10 mouse cellular contexts compared by ENCODE assay signal in genomic region chr10:80574896-80575295, GRCm38 (mm10). TPM values are rescaled to one million over a fixed set of nuclear protein-coding genes. Genes with fewer than 3 reads are reported as not detected.
DNase-seq lines count a peak whose midpoint lies in the region; ATAC-seq and TF ChIP-seq lines count a peak whose summit lies in the region.
"Had no signal": no experiment of that assay in that cellular context is flagged by ENCODE, and none has a peak within 500 bp of the region (broad histone marks: within the 10 kb centered on the region; RNA-seq: fewer than 3 reads in every experiment).

No protein-coding gene starts in this region.

- no peak overlapping the region; the same call in 1 of the 2 replicates for H3K9ac ChIP-seq in forebrain, embryonic 12.5 days
- H3K9ac ChIP-seq in forebrain, embryonic 16.5 days (replicated peaks; ENCODE audit: low read depth, low read length): no peak overlapping the region

- H3K27me3 ChIP-seq in forebrain, embryonic 12.5 days: no peaks in the 10 kb centered on the region
- H3K27me3 ChIP-seq in forebrain, embryonic 16.5 days (replicated peaks; ENCODE audit: control insufficient read depth, insufficient read depth, low read length): no peaks in the 10 kb centered on the region
- no peaks in the 10 kb centered on the region for H3K27me3 ChIP-seq in megakaryocyte, embryonic 14.5 days (replicated peaks)
- H3K27me3 ChIP-seq in limb, embryonic 10.5 days (ENCODE audit: low read depth, poor library complexity, severe bottlenecking): no peaks in the 10 kb centered on the region

- TF ChIP-seq POLR2A in olfactory bulb, adult 2 months (IDR thresholded peaks at IDR 0.05; ENCODE audit: insufficient read depth, low read depth, low read length): no peak

- no peak overlapping the region for H3K27ac ChIP-seq in forebrain, embryonic 12.5 days
- no peak overlapping the region for H3K27ac ChIP-seq in forebrain, embryonic 16.5 days (ENCODE audit: low read length)
- H3K27ac ChIP-seq in limb, embryonic 10.5 days: no peak overlapping the region
- H3K27ac ChIP-seq in olfactory bulb, adult 2 months (ENCODE audit: insufficient read depth, low read depth, low read length): peak overlapping the region; percentile 88

- H3K36me3 ChIP-seq in forebrain, embryonic 12.5 days (replicated peaks): no peaks in the 10 kb centered on the region
- no peaks in the 10 kb centered on the region for H3K36me3 ChIP-seq in forebrain, embryonic 16.5 days (ENCODE audit: control insufficient read depth, insufficient read depth)
- peaks cover 22% of the 10 kb centered on the region for H3K36me3 ChIP-seq in megakaryocyte, embryonic 14.5 days (replicated peaks; ENCODE audit: low read length)
- H3K36me3 ChIP-seq in limb, embryonic 10.5 days: peaks cover 6% of the 10 kb centered on the region; the same call in 1 of the 2 replicates

- no peak for ATAC-seq in forebrain, embryonic 12.5 days (ENCODE audit: low FRiP score)
- ATAC-seq in forebrain, embryonic 16.5 days: no peak
- ATAC-seq in megakaryocyte, adult 5-6 weeks (ENCODE audit: poor library complexity, severe bottlenecking): no peak

- no peak for TF ChIP-seq CTCF in olfactory bulb, adult 2 months (IDR thresholded peaks at IDR 0.05; ENCODE audit: insufficient read depth, low read depth, low read length)

- WGBS in forebrain, embryonic 12.5 days: 88% methylated on average over 3 of the region's 3 CpGs
- 87% methylated on average over 3 of the region's 3 CpGs for WGBS in forebrain, embryonic 16.5 days
- WGBS in limb, embryonic 10.5 days: 85% methylated on average over 3 of the region's 3 CpGs
- 39% methylated on average over 3 of the region's 3 CpGs for WGBS in olfactory bulb, adult 2 months

- H3K4me2 ChIP-seq in forebrain, embryonic 12.5 days: peak overlapping the region; percentile 97; the same call in 1 of the 2 replicates
- H3K4me2 ChIP-seq in forebrain, embryonic 16.5 days (ENCODE audit: low read length): no peak overlapping the region

- no peak overlapping the region for H3K4me3 ChIP-seq in forebrain, embryonic 12.5 days (replicated peaks)
- H3K4me3 ChIP-seq in forebrain, embryonic 16.5 days (replicated peaks; ENCODE audit: low read length): no peak overlapping the region
- peak overlapping the region; percentile 92 for H3K4me3 ChIP-seq in megakaryocyte, embryonic 14.5 days (replicated peaks)
- peak overlapping the region; percentile 89; the same call in 1 of the 2 replicates for H3K4me3 ChIP-seq in limb, embryonic 10.5 days
- peak overlapping the region; percentile 86 for H3K4me3 ChIP-seq in olfactory bulb, adult 2 months (ENCODE audit: insufficient read depth, low read depth, low read length)

- H3K4me1 ChIP-seq in forebrain, embryonic 12.5 days: peaks cover 80% of the 10 kb centered on the region
- peaks cover 56% of the 10 kb centered on the region for H3K4me1 ChIP-seq in forebrain, embryonic 16.5 days (replicated peaks; ENCODE audit: control insufficient read depth, insufficient read depth, low read length)
- peaks cover 86% of the 10 kb centered on the region for H3K4me1 ChIP-seq in megakaryocyte, embryonic 14.5 days
- peaks cover 93% of the 10 kb centered on the region for H3K4me1 ChIP-seq in limb, embryonic 10.5 days
- H3K4me1 ChIP-seq in olfactory bulb, adult 2 months (ENCODE audit: control insufficient read depth, insufficient read depth, low read length): peaks cover 61% of the 10 kb centered on the region

- no peak for DNase-seq in limb, embryonic 10.5 days (ENCODE audit: low spot score)
- no peak for DNase-seq in right cerebral cortex, postnatal 25 days
- DNase-seq in retina, embryonic 14.5 days (ENCODE audit: low spot score): no peak
- DNase-seq: adrenal gland, adult 2 months; heart, postnatal 14 days had no signal

- no peaks in the 10 kb centered on the region for H3K9me3 ChIP-seq in forebrain, embryonic 12.5 days
- no peaks in the 10 kb centered on the region for H3K9me3 ChIP-seq in forebrain, embryonic 16.5 days (ENCODE audit: control insufficient read depth, low read length)
- no peaks in the 10 kb centered on the region for H3K9me3 ChIP-seq in megakaryocyte, embryonic 14.5 days
- no peaks in the 10 kb centered on the region for H3K9me3 ChIP-seq in limb, embryonic 10.5 days (replicated peaks)

RNA-seq across cellular contexts. Expression of gene Klf16, which starts 2.2 kb away (rescaled TPM):
- 8.7 and 9.5 TPM in 2 replicates for polyA plus RNA-seq in forebrain, embryonic 12.5 days (2016; fragmentation: Nextera tagmentation; extraction: Ambion mirVana)
- polyA plus RNA-seq in forebrain, embryonic 16.5 days (2015; fragmentation: Nextera tagmentation; extraction: Ambion mirVana): 9.2 and 10.1 TPM in 2 replicates
- polyA plus RNA-seq in megakaryocyte, embryonic 14.5 days (2012; ENCODE audit: insufficient read depth, low replicate concordance): 35.6 and 98.1 TPM in 2 replicates
- 2.6 and 3.3 TPM in 2 replicates for total RNA-seq in megakaryocyte, adult 5-6 weeks (2015)
- total RNA-seq in megakaryocyte, adult 5-6 weeks (2017): 3.9 and 5.3 TPM in 2 replicates
- 8.7 and 11.3 TPM in 2 replicates for polyA plus RNA-seq in limb, embryonic 10.5 days (2016; fragmentation: Nextera tagmentation; extraction: Ambion mirVana)
- polyA plus RNA-seq in olfactory bulb, adult 2 months (2012; ENCODE audit: insufficient read depth, insufficient read length, low replicate concordance, missing spikeins): not detected in 2 replicates

RNA-seq across cellular contexts. Expression of gene Rexo1, which starts 13.5 kb away (rescaled TPM):
- polyA plus RNA-seq in forebrain, embryonic 12.5 days (2016; fragmentation: Nextera tagmentation; extraction: Ambion mirVana): 31.0 and 36.0 TPM in 2 replicates
- 28.1 and 30.3 TPM in 2 replicates for polyA plus RNA-seq in forebrain, embryonic 16.5 days (2015; fragmentation: Nextera tagmentation; extraction: Ambion mirVana)
- polyA plus RNA-seq in megakaryocyte, embryonic 14.5 days (2012; ENCODE audit: insufficient read depth, low replicate concordance): 81.2 and 149 TPM in 2 replicates
- total RNA-seq in megakaryocyte, adult 5-6 weeks (2015): 35.9 and 41.5 TPM in 2 replicates
- 19.4 and 19.9 TPM in 2 replicates for total RNA-seq in megakaryocyte, adult 5-6 weeks (2017)
- 40.8 and 42.6 TPM in 2 replicates for polyA plus RNA-seq in limb, embryonic 10.5 days (2016; fragmentation: Nextera tagmentation; extraction: Ambion mirVana)
- not detected in 2 replicates for polyA plus RNA-seq in olfactory bulb, adult 2 months (2012; ENCODE audit: insufficient read depth, insufficient read length, low replicate concordance, missing spikeins)

RNA-seq across cellular contexts. Expression of gene Abhd17a, which starts 15.2 kb away (rescaled TPM):
- polyA plus RNA-seq in forebrain, embryonic 12.5 days (2016; fragmentation: Nextera tagmentation; extraction: Ambion mirVana): 84.2 and 89.6 TPM in 2 replicates
- polyA plus RNA-seq in forebrain, embryonic 16.5 days (2015; fragmentation: Nextera tagmentation; extraction: Ambion mirVana): 92.2 and 93.1 TPM in 2 replicates
- 581 and 2,064 TPM in 2 replicates for polyA plus RNA-seq in megakaryocyte, embryonic 14.5 days (2012; ENCODE audit: insufficient read depth, low replicate concordance)
- total RNA-seq in megakaryocyte, adult 5-6 weeks (2015): 64.8 and 82.1 TPM in 2 replicates
- total RNA-seq in megakaryocyte, adult 5-6 weeks (2017): 21.7 and 31.6 TPM in 2 replicates
- polyA plus RNA-seq in limb, embryonic 10.5 days (2016; fragmentation: Nextera tagmentation; extraction: Ambion mirVana): 104 and 108 TPM in 2 replicates
- polyA plus RNA-seq in olfactory bulb, adult 2 months (2012; ENCODE audit: insufficient read depth, insufficient read length, low replicate concordance, missing spikeins): not detected in 2 replicates

RNA-seq across cellular contexts. Expression of gene Scamp4, which starts 27.8 kb away (rescaled TPM):
- 63.7 and 67.8 TPM in 2 replicates for polyA plus RNA-seq in forebrain, embryonic 12.5 days (2016; fragmentation: Nextera tagmentation; extraction: Ambion mirVana)
- 69.9 and 77.2 TPM in 2 replicates for polyA plus RNA-seq in forebrain, embryonic 16.5 days (2015; fragmentation: Nextera tagmentation; extraction: Ambion mirVana)
- 19.2 and 31.4 TPM in 2 replicates for polyA plus RNA-seq in megakaryocyte, embryonic 14.5 days (2012; ENCODE audit: insufficient read depth, low replicate concordance)
- 16.9 and 22.3 TPM in 2 replicates for total RNA-seq in megakaryocyte, adult 5-6 weeks (2015)
- total RNA-seq in megakaryocyte, adult 5-6 weeks (2017): 4.8 and 11.4 TPM in 2 replicates
- 87.8 and 92.2 TPM in 2 replicates for polyA plus RNA-seq in limb, embryonic 10.5 days (2016; fragmentation: Nextera tagmentation; extraction: Ambion mirVana)
- polyA plus RNA-seq in olfactory bulb, adult 2 months (2012; ENCODE audit: insufficient read depth, insufficient read length, low replicate concordance, missing spikeins): not detected in 2 replicates

RNA-seq across cellular contexts. Expression of gene Adat3, which starts 27.8 kb away (rescaled TPM):
- 5.3 and 6.0 TPM in 2 replicates for polyA plus RNA-seq in forebrain, embryonic 12.5 days (2016; fragmentation: Nextera tagmentation; extraction: Ambion mirVana)
- 6.4 and 6.7 TPM in 2 replicates for polyA plus RNA-seq in forebrain, embryonic 16.5 days (2015; fragmentation: Nextera tagmentation; extraction: Ambion mirVana)
- 5.7 and 13.7 TPM in 2 replicates for polyA plus RNA-seq in megakaryocyte, embryonic 14.5 days (2012; ENCODE audit: insufficient read depth, low replicate concordance)
- total RNA-seq in megakaryocyte, adult 5-6 weeks (2015): 0.91 and 1.1 TPM in 2 replicates
- 3.8 TPM in 1 of 2 replicates, not detected in the other for total RNA-seq in megakaryocyte, adult 5-6 weeks (2017)
- 11.1 and 13.4 TPM in 2 replicates for polyA plus RNA-seq in limb, embryonic 10.5 days (2016; fragmentation: Nextera tagmentation; extraction: Ambion mirVana)
- polyA plus RNA-seq in olfactory bulb, adult 2 months (2012; ENCODE audit: insufficient read depth, insufficient read length, low replicate concordance, missing spikeins): not detected in 2 replicates

Comparison
In these comparisons a context has a peak if more than half of its experiments do, and no peak if none do; other contexts are left out.
1. H3K4me3 ChIP-seq: peak in megakaryocyte, embryonic 14.5 days (single experiment), limb, embryonic 10.5 days (single experiment) and olfactory bulb, adult 2 months (single experiment); none in forebrain, embryonic 12.5 days (single experiment) and forebrain, embryonic 16.5 days (single experiment).
2. RNA of gene Abhd17a, which starts 15.2 kb away (polyA plus RNA-seq): 581 to 2,064 TPM in megakaryocyte, embryonic 14.5 days, 104 to 108 TPM in limb, embryonic 10.5 days, 92.2 to 93.1 TPM in forebrain, embryonic 16.5 days and 84.2 to 89.6 TPM in forebrain, embryonic 12.5 days; not detected in olfactory bulb, adult 2 months; every median in the first group is over 10 times any median in the second.